Mouse (Mus musculus) cerebellum, postnatal 10 days (tissue): ENCODE results near the gene Phrf1.

Source experiments
- DNase-seq, 2 experiments: peaks; one replicate each; pipeline ENCODE4 v3.0.0; 2021; ENCODE audit warnings: mixed read lengths in 2 of 2

The Phrf1 gene

GRCm38 (mm10) chr7:141293852-141294471 is 65.4 kb downstream of the Phrf1 start:
- peak; percentile 64 to 69 for DNase-seq

- no peak for DNase-seq
These were observed 65.9 kb downstream of the Phrf1 start for GRCm38 (mm10) chr7:141294479-141294878.

- DNase-seq: peak; percentile 45 to 54
These were observed 69.5 kb downstream of the Phrf1 start for GRCm38 (mm10) chr7:141297926-141298650.

GRCm38 (mm10) chr7:141299175-141299574 is 70.6 kb downstream of the Phrf1 start:
- DNase-seq: peak; percentile 85 to 88

GRCm38 (mm10) chr7:141301386-141301785 is 72.8 kb downstream of the Phrf1 start:
- peak; percentile 82 to 88 for DNase-seq

GRCm38 (mm10) chr7:141302702-141303268 is 74.2 kb downstream of the Phrf1 start:
- DNase-seq: no peak

- no peak for DNase-seq
These were observed 76.0 kb downstream of the Phrf1 start for GRCm38 (mm10) chr7:141304537-141304936.
